Mouse (Mus musculus) MN1 (cell line): ENCODE results near the gene Grin1.
A peak's percentile ranks its signal among the peaks of the same experiment; 100 is the strongest.
"Not testable (repeated sequence)": the region's sequence is repeated elsewhere in the genome, so short reads cannot be mapped to it uniquely, and the experiment has no call there.

Experiments used
- DNase-seq: peaks from one replicate; pipeline ENCODE4 v3.0.0-alpha.2; 2016; ENCODE audit warnings: low spot score

Grin1 gene

DNA sequence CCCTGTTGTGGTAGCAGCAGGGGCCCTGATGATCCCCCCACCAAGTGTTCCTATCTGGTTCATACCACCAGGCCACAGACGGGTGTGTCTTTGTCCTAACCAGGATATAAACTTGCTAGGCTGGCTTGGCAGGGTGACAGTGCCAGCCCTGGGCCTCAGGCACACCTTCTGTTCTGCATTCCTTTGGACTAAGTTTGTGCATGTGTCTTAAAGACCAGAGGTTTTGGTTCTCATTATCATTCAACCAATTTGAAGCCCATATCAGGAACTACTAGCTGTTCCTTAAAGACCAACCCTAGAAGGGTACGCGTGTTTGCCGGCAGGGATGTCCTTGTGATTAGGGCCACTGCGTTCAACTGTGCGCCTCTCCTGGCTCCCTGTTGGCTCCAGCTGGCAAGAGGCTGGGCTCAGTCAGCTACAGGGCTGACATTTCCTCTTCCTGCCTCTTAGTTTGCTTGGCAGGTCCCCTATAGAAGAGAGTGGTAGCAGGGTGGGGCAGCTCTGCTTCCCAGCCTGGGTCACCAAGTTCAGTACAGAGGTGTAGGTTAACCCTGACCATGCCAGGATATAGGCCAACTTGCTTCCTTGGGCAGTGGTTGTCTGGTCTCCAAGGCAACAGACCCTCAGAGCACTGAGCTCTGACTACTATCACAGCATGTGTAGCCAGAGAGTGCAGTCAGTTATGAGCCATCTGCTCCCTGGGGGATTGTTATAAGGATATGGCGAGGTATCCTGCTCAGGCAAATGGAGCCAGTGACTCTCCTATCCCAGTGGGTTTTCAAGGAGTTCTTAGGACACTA is 31.9 kb downstream of the Grin1 start:
- peak; percentile 38 for DNase-seq

DNA sequence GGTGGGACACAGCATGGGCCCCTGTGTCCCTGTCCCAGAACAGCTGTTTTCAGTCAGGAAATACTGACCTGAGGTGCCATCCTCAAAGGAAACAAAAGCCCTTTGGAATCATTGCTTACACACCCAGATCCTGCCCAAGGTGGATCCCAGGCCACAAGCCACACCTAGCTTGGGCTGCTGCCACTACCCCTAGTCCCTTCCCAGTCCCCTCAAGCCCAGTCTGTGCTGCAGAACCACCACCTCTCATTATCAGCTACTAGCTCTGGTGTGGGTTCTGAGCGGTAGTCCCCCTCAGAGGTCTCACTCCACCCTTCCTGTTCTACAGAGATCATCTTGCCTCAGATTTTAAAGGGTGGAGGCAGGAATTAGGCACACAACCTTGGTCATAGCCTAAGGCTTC is 32.7 kb downstream of the Grin1 start:
- no peak for DNase-seq

DNA sequence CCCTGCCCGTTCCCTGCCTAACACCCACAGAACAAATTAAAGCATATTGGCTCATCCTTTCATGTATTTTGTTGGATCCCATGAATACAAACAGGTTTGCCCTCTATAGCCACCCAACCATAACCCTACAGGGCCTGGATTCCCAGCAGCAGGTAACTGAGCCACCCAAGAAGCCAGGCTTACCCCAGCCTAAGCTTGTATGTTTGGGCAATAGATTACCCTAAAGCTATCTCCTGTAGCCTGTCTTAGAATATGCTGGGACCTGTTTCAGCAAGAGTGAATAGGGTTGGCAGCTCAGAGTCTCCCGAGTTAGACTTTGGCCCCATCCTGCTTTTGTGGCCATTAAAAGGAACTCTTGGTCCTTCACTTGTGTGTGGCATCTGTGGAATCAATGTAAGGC is 33.4 kb downstream of the Grin1 start:
- DNase-seq: no peak

DNA sequence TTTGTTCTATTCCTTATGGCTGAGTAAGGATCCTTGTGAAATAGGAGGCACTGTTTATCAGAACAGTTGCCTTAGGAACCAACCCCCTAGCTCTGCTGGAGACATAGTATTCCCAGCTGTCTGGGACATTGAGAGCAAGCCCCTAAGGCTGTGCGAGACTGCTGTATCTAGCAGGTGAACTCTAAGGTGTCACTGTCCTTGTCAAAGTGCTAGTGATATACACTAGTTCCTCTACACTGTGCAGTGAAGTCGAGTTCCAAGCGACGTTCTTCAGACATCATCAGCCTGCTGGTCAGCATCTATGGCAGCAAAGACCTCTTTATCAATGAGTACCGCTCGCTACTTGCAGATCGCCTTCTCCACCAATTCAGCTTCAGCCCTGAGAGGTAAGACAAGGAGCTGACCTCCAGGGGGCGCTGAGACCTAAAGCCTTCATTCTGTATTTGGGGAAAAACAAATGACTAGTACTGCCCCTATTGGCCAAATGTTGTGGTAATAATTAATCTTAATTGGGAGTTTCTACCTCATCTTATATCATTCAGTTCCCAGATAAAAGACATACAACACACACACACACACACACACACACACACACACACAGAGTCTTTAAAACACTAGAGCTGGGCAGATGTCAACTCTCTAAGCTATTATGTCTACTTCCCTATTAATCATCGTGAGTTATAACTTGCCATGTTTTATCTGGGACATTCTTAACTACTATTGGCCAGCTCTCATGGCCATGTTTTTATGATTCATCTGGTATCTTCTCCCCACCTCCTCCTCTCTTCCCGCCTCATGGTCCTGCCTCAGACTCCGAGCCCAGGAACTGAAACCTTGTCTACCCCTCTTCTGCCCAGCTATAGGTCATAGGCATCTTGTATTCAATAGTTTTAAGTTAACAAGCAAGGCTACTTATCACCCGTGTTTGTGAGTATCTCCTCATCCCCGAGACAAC is 39.8 kb downstream of the Grin1 start:
- DNase-seq: peak; percentile 86

DNA sequence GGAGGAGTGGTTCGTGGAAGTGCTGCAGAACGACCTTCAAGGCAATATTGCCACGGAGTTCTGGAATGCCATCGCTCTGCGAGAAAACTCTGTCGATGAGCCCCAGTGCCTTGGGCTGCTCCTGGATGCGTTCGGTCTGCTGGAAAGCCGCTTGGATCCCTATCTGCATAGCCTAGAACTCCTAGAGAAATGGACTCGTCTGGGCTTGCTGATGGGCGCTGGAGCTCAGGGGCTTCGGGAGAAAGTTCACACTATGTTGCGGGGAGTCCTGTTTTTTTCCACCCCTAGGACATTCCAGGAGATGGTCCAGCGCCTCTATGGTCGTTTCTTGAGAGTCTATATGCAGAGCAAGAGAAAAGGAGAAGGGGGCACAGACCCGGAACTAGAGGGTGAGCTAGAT is 46.0 kb downstream of the Grin1 start:
- no peak for DNase-seq

DNA sequence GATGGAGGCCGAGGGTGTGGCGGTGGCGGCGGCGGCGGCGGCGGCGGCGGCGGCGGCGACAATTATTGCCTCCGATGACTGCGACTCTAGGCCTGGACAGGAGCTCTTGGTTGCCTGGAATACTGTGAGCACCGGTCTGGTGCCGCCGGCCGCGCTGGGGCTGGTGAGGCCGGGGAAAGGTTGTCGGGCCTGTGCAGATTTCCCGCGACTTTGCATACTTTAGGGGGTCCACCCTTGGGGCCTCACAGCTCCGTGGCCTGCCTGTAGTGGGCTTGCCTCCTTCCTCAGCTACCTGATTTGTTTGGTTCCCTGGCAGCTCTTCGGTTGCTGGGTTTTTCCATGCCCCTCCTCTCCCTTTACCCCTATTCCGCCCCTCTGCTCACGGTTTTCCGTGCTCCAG is 46.5 kb downstream of the Grin1 start:
- no peak for DNase-seq

DNA sequence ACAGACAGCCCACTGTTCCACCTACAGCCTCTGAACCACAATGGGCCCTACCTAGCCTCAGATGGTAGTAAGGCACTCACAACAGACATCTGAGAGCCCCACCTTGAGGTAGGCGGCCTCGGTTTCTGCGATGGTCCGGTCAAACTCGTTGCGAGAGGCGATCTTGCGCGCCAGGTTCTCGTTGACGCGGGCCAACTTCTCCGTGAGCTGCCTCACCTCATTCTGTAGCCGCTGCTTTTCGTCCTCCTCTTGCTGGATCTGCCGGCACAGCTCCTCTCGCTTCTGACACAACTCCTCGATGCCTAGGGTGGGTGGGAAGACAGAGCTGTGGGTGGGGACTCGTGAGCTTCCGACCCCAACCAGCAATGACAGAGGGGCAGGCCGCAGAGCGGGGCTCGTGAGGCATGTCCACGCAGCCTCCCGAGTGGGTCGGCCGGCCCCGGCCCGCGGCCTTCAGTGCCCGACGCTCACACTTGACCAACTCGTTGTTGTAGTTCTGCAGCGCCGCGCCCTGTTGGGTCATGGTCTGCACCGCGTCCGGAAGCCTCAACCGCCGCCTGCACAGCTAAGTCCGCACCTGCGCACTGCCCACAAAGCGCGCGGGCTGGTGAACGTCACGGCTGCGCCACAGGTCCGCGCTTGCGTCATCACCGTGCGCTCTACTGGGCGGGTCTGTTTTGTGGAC is 47.0 kb downstream of the Grin1 start, which contains the start of the genes Ssna1 and Anapc2:
TSS of gene Ssna1 (minus strand) at position 612 of the 685 bp plus-strand sequence.
TSS of gene Anapc2 (plus strand) at position 652 of the 685 bp plus-strand sequence.
- DNase-seq: peak; percentile 97

DNA sequence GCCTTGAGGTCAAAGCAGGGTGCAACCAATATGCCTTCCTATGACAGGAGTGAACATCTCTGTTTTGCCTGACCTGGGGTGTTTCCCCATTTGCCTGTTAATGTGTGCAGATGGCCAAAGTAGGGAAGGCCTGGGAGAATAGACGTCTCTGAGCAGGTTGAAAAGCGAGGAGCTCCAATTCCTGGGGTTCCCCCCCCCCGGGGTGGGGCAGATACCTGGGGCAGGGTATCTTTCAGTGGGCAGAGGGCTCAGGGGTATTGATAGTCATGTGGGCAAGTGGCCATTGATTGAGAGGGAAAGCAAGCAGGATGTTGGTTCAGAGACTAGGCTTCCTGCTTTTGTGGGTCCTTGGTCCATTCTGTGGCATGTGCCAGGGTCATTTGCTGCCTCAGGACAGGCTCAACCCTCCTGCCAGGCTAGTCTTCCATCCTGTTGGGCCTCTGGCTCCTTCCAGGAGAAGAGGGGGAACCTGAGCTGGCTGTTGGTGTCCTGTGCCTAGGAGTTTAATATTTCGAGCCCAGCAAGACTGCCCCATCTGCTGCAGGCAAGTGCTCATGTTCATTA is 51.2 kb downstream of the Grin1 start:
- DNase-seq: no peak

DNA sequence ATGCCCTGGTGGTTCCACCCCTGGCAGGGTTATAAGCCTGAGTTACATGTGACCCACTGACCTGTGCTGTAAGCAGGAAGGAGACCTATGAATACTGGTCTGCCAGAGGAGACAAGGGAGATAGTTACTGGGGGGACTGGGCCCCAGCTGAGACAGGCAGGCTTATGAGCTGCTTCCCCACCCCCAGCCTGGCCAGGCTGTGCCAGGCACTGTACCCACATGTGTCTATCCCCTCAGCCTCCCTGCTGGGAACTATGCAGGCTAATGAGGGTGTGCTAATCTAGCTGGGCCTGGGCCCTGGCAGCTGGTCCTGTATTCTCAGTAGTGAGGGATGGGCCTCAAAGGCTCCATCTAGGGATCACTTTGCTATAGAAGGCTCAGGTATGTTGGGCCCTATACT is 51.7 kb downstream of the Grin1 start:
- no peak for DNase-seq

DNA sequence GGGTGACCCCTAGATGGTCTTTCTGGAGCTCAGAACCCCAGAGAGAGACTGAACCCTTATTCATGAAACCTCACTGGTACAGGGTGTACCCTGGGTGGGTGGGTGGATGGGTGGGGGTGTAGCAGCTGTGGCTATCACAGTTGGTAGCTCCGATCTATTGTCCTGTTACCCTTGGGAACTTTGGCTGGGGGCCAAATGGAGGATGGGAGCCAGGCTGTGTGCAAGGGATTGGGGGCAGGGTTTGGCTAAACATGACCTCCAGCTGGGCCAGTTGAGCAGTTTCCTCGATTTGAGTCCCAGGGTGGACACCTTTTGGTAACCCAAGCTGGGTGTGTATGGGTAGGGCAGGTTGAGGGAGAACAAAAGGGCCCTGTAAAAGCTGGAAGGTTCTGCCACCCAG is 52.3 kb downstream of the Grin1 start:
- DNase-seq: no peak

DNA sequence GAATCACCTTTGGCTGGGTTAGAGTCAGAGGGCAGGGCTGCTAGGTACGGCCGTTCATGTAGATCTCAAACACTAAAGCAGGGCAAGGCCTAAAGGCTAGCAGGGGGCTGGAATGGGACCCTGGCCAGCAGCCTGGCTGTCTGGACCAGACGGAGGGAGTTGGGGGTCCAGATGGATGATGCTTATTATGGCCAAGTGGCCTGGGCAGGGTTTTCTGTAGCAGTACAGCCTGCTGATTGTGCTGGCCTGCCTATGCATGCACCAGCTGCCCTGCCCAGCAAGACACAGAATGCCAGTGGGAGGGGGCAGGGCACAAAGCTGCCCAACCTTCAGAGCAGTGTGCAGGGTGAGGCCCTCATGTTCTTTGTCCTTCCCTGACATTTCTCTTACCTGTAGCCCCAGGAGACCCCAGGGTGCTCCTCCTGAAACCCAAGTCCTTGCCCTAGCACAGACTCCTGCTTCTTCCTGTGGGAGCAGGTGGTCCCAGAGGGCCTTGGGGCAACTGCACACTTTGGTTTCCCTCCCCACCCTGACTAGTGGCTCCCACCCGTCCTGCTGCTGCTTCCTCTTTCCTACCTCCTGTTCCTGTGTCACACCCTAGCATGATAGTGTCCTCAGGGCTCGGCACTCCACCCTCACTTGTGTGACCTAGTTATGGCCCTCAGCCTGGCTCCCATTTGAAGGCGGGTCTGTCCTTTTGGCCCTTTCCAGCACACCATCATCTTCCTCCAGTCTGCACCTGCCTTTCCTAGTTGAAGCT is 52.9 kb downstream of the Grin1 start:
- no peak for DNase-seq

DNA sequence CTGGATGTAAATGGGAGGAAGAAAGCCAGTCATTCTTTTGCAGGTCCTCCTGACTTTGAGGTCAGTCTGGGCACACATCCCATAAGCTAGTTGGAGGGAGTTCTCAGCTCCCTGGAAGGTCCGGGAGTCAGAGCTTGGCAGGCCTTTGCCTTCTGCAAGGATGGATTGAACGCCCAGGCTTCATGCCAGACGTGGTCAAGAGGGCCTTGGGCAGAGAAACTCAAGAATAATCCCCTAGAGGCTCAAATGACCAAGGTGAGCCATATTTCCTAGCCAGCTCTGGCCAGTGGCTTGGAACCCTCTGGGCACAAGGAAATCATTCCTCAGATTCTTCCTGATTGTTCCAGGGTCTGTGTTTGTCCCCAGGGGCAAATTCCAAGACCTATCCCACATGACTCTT is 54.1 kb downstream of the Grin1 start:
- no peak for DNase-seq

DNA sequence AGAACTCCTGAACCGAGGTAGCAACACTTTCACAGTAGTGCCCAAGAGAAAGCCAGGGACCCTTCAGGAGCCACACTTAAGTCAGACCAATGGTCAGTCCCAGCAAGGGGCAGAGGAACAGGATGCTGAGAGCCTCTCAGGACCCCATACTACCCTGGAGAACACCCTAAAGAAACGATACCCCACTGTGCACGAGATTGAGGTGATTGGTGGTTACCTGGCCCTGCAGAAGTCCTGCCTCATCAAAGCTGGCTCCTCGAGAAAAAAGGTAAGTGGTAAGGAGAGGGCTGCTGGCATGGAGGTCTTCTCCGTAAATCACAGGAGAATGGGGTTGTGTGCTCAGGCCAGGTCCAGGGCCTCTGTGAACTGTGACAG is 54.7 kb downstream of the Grin1 start:
- no peak for DNase-seq

DNA sequence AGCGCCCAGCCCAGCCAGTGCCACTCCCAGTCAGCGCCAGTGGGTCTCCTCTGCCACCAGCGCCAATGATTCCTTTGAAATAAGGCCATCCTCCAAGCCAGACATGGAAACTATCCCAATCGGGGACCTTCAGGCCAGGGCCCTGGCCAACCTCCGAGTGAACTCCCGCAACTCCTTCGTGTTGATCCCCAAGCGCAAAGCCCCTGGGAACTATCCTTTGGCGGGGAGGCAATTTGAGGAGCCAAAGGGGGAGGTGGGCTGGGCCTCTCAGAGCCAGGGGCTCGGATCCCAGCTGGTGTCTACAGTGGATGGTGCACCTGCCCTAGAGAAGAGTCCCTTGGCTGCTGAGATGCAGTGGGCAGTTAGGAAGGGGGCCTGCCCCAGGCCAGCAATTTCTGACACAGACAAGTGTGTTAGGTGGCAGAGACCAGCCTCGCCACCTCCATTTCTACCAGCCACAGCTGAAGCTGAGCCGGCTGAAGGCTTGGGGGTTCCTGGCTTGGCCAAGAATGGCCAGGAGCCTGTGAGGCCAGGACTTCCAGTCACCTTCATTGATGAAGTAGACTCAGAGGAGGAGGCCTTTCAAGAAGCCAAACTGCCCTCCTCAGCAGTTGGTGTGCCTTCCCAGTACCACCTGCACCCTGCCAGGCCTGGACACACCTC is 55.2 kb downstream of the Grin1 start:
- no peak for DNase-seq

DNA sequence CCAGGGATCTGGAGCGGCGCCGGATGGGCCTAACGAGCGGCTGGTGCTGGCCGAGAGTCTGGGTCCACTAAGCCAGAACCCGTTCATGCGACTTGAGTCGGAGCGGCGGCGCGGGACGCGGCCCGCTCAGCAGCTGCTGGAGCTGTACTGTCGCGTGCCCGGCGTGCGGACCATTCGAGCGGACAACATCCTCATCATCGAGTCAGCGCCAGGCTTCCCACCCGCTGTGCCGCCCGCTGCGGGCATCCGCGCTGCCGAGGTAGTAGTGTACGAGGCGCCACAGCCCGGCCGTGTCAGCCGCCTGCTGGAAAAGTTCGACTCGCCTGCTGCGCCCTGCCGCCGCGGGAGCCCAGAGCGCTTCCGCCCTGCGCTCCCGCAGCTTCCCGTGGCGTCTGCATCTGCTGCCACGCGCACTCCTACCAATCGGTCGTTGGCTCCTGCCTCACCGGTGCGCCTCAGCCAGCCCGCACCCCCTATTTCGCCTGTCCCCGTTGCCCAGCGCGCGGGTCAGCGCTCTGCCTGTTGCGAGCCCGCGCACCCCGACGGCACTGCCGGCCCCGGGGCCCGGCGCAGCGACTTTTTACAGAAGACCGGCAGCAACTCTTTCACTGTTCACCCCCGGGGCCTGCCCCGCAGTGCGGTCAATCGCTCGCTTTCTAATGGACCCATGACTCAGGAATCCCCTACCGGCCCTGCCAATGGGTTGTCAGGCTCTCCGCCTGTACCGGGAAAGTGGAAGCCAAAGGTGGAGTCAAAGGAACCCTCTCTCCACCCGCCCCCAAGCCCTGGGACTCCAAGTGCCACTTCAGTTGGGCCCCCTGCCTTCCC is 56.0 kb downstream of the Grin1 start:
- DNase-seq: peak; percentile 67

DNA sequence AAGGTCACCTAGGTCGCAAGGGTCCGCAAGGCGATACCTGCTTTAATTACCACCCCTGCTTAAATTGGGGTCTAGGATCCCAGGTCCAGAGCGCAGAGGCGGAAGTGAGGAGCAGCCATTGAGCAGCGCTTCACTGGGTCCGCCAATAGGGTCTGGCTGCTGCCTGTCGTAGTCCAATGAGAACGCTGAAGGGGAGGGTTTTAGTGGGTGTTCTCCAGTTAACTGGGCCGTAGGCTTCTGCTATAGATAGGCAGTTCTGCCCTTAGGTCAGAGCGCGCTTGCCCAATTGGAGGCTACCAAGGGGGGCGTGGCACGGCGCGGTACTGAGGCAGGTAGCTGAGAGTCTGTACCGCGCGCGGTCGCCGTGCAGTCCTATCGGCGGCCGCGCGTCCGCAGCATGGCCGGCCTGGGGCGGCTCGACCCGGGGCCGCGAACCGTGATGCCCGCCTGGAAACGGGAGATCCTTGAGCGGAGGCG is 56.7 kb downstream of the Grin1 start, which contains the start of gene Tprn:
TSS of gene Tprn (plus strand) at position 328 of the 477 bp plus-strand sequence.
- peak; percentile 96 for DNase-seq

DNA sequence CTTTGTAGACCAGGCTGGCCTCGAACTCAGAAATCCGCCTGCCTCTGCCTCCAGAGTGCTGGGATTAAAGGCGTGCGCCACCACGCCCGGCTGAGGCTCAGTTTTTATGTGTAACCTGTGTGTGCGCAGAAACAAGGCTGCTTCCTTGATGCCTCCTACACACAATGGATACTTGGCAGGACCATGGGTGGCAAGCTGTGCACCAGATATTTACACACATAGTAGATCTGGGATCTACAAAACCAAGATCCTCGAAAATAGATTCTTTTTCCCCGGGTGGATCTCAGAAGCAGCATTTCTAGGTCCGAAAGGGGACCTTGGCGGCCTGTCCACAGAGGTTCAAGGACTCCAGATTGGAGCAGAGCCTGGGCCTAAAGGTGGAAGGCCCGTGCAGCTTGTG is 57.1 kb downstream of the Grin1 start:
- peak; percentile 56 for DNase-seq

DNA sequence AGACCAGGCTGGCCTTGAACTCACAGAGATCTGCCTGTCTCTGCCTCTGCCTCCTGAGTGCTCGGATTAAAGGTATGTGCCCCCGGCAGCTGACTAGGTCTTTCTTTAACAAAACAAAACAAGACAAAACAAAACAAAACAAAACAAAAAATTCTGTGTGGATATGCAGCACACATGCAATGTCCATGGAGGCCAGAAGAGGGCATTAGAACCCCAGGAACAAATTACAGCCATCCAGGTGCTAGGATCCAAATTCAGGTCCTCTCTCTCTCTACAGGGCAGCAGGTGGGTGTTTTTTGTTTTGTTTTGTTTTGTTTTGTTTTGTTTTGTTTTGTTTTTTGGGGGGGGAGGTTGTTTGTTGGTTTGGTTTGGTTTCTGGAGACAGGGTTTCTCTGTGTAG is 60.1 kb downstream of the Grin1 start:
- DNase-seq: no peak

DNA sequence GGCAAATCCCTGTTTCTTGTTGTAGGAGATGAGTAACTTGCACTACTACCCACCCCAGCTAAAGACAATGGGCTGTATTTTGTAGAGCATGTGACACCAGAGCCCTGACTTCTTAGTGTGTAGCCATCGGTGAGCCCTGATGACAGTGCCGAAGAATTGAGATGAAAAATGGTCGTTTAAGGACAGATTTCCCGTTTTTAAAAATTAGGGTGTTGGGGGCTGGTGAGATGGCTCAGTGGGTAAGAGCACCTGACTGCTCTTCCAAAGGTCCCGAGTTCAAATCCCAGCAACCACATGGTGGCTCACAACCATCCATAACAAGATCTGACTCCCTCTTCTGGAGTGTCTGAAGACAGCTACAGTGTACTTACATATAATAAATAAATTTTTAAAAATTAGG is 61.7 kb downstream of the Grin1 start:
- DNase-seq: not testable (repeated sequence)
